Mouse (Mus musculus) midbrain, embryonic 16.5 days (tissue): ENCODE data around the gene Tmem269. TPM values are rescaled to one million over a fixed set of nuclear protein-coding genes. Genes with fewer than 3 reads are reported as not detected.

Source experiments
- ATAC-seq: fragments of 200-750 bp; cut with Nextera tagmentation; 2 replicates; pipeline ENCODE4 v1.8.0; 2017; ENCODE audit warnings: moderate TSS enrichment
- H3K27ac ChIP-seq: fragments of 300-500 bp; sonication (generic); 2 replicates; pipeline ENCODE4 v1.5.1; 2014; ENCODE audit warnings: mild to moderate bottlenecking, low read length, mixed read lengths
- H3K27me3 ChIP-seq: fragments of 300-500 bp; sonication (generic); 2 replicates; pipeline ENCODE4 v1.6.1; 2014; ENCODE audit warnings: low read depth, low read length, mixed read lengths; ENCODE audit not compliant: control insufficient read depth, insufficient read depth
- H3K36me3 ChIP-seq: fragments of 300-500 bp; sonication (generic); 2 replicates; pipeline ENCODE4 v1.6.1; 2014; ENCODE audit warnings: mild to moderate bottlenecking, low read length, moderate library complexity, mixed read lengths; ENCODE audit not compliant: control insufficient read depth, insufficient read depth
- H3K4me1 ChIP-seq: fragments of 300-500 bp; sonication (generic); 2 replicates; pipeline ENCODE4 v1.6.1; 2014; ENCODE audit warnings: mild to moderate bottlenecking, low read length, mixed read lengths; ENCODE audit not compliant: control insufficient read depth, insufficient read depth
- H3K4me2 ChIP-seq: fragments of 300-500 bp; sonication (generic); 2 replicates; pipeline ENCODE4 v1.6.1; 2014; ENCODE audit warnings: mild to moderate bottlenecking, low read length, mixed read lengths
- H3K4me3 ChIP-seq: fragments of 300-500 bp; sonication (generic); 2 replicates; pipeline ENCODE4 v1.5.1; 2014; ENCODE audit warnings: low read depth, mild to moderate bottlenecking, low read length, moderate library complexity, mixed read lengths
- H3K9ac ChIP-seq: fragments of 300-500 bp; sonication (generic); 2 replicates; pipeline ENCODE4 v1.6.1; 2014; ENCODE audit warnings: low read depth, low read length, mixed read lengths
- H3K9me3 ChIP-seq: fragments of 300-500 bp; sonication (generic); replicated peaks from 2 replicates; pipeline ENCODE4 v1.6.1; 2014; ENCODE audit warnings: mild to moderate bottlenecking, low read length, mixed read lengths; ENCODE audit not compliant: control insufficient read depth, poor library complexity, severe bottlenecking
- WGBS: fragments of 180-500 bp; shearing (Covaris S2); extraction: QIAGEN DNeasy Blood & Tissue Kit; methylation state at CpG from one replicate; pipeline ENCODE4 v1.1.7; 2014; 5-methylcytosine and 5-hydroxymethylcytosine counted together
- polyA plus RNA-seq: library from polyadenylated mRNA; unstranded; fragments of >200 nt; fragmentation: Nextera tagmentation; extraction: Ambion mirVana; gene quantifications from 2 replicates; pipeline ENCODE4 v1.2.1, GENCODE M21; 2015

Gene Tmem269
- polyA plus RNA-seq, 1 experiment from 2014 or later, result 0.44 TPM

GRCm38 (mm10) chr4:119178331-119178730 lies 39.7 kb downstream of the Tmem269 start:
- Histone ChIP-seq H3K27ac (no peak overlapping the region), H3K4me3 (no peak overlapping the region), H3K9ac (no peak overlapping the region), H3K27me3 (no peaks in the 10 kb centered on the region), H3K36me3 (no peaks in the 10 kb centered on the region), H3K4me1 (peaks cover 2% of the 10 kb centered on the region; the same call in 1 of the 2 replicates), H3K9me3 (no peaks in the 10 kb centered on the region), H3K4me2 (no peak overlapping the region)
- ATAC-seq, result no peak
- 79% methylated on average over 18 of the region's 18 CpGs for WGBS

- H3K9ac ChIP-seq, result no peak overlapping the region
- H3K36me3 ChIP-seq, result no peaks in the 10 kb centered on the region
- no peak overlapping the region for H3K27ac ChIP-seq
- WGBS, result 81% methylated on average over 5 of the region's 5 CpGs
- no peaks in the 10 kb centered on the region for H3K27me3 ChIP-seq
- H3K4me1 ChIP-seq, result peaks cover 8% of the 10 kb centered on the region
- H3K9me3 ChIP-seq, result no peaks in the 10 kb centered on the region
- H3K4me3 ChIP-seq, result no peak overlapping the region
- H3K4me2 ChIP-seq, result no peak overlapping the region
- no peak for ATAC-seq
Measured at GRCm38 (mm10) chr4:119177702-119178101, 40.3 kb downstream of the Tmem269 start.

GRCm38 (mm10) chr4:119173851-119174453 lies 44.1 kb downstream of the Tmem269 start, which contains the start of gene Zfp691:
Zfp691 (minus strand) TSS chr4:119174195.
- Histone ChIP-seq H3K27me3 (no peaks in the 10 kb centered on the region), H3K4me1 (peaks cover 16% of the 10 kb centered on the region), H3K9ac (peak within 1 kb of the TSS; percentile 80), H3K27ac (peak within 1 kb of the TSS; percentile 71), H3K36me3 (peaks cover 10% of the 10 kb centered on the region), H3K4me2 (peak within 1 kb of the TSS; percentile 87), H3K4me3 (peak within 1 kb of the TSS; percentile 75), H3K9me3 (no peaks in the 10 kb centered on the region)
- WGBS, result under 1% methylated on average over 38 of the region's 40 CpGs
- peak; percentile 100 for ATAC-seq

- WGBS, result 38% methylated on average over 18 of the region's 18 CpGs
- no peaks in the 10 kb centered on the region for H3K27me3 ChIP-seq
- H3K36me3 ChIP-seq, result peaks cover 12% of the 10 kb centered on the region
- peak overlapping the region; percentile 80 for H3K9ac ChIP-seq
- no peak for ATAC-seq
- peaks cover 16% of the 10 kb centered on the region for H3K4me1 ChIP-seq
- peak overlapping the region; percentile 75 for H3K4me3 ChIP-seq
- H3K9me3 ChIP-seq, result no peaks in the 10 kb centered on the region
- H3K4me2 ChIP-seq, result peak overlapping the region; percentile 87
- no peak overlapping the region; the same call in 1 of the 2 replicates for H3K27ac ChIP-seq
Measured at GRCm38 (mm10) chr4:119172919-119173650, 44.9 kb downstream of the Tmem269 start.

GRCm38 (mm10) chr4:119167663-119168062 lies 50.4 kb downstream of the Tmem269 start:
- no peak overlapping the region for H3K27ac ChIP-seq
- H3K4me3 ChIP-seq, result no peak overlapping the region
- peaks cover 12% of the 10 kb centered on the region for H3K36me3 ChIP-seq
- H3K4me2 ChIP-seq, result no peak overlapping the region
- H3K4me1 ChIP-seq, result peaks cover 8% of the 10 kb centered on the region
- no peaks in the 10 kb centered on the region for H3K9me3 ChIP-seq
- no peak overlapping the region for H3K9ac ChIP-seq
- 2% methylated on average over 4 of the region's 4 CpGs for WGBS
- ATAC-seq, result 0 out of 2 replicates have a peak, but pooled peaks have one; percentile 44
- H3K27me3 ChIP-seq, result no peaks in the 10 kb centered on the region

- peaks cover 5% of the 10 kb centered on the region; the same call in 1 of the 2 replicates for H3K4me1 ChIP-seq
- H3K9ac ChIP-seq, result no peak overlapping the region
- no peak overlapping the region for H3K4me2 ChIP-seq
- peaks cover 12% of the 10 kb centered on the region for H3K36me3 ChIP-seq
- no peak for ATAC-seq
- WGBS, result 92% methylated on average over 4 of the region's 4 CpGs
- no peaks in the 10 kb centered on the region for H3K9me3 ChIP-seq
- H3K4me3 ChIP-seq, result no peak overlapping the region
- no peak overlapping the region for H3K27ac ChIP-seq
- no peaks in the 10 kb centered on the region for H3K27me3 ChIP-seq
Measured at GRCm38 (mm10) chr4:119167068-119167467, 50.9 kb downstream of the Tmem269 start.

- H3K4me3 ChIP-seq, result no peak overlapping the region
- H3K9ac ChIP-seq, result no peak overlapping the region
- peaks cover 12% of the 10 kb centered on the region for H3K36me3 ChIP-seq
- no peak overlapping the region for H3K27ac ChIP-seq
- no peak for ATAC-seq
- WGBS, result 78% methylated on average over 7 of the region's 7 CpGs
- H3K4me2 ChIP-seq, result no peak overlapping the region
- H3K27me3 ChIP-seq, result no peaks in the 10 kb centered on the region
- no peaks in the 10 kb centered on the region for H3K9me3 ChIP-seq
- no peaks in the 10 kb centered on the region for H3K4me1 ChIP-seq
Measured at GRCm38 (mm10) chr4:119165916-119166315, 52.1 kb downstream of the Tmem269 start.

GRCm38 (mm10) chr4:119162990-119163389 lies 55.0 kb downstream of the Tmem269 start:
- H3K36me3 ChIP-seq, result no peaks in the 10 kb centered on the region
- no peak overlapping the region for H3K27ac ChIP-seq
- H3K27me3 ChIP-seq, result no peaks in the 10 kb centered on the region
- WGBS, result 64% methylated on average over 4 of the region's 4 CpGs
- no peaks in the 10 kb centered on the region for H3K4me1 ChIP-seq
- ATAC-seq, result no peak
- H3K9ac ChIP-seq, result no peak overlapping the region
- H3K4me3 ChIP-seq, result no peak overlapping the region
- H3K4me2 ChIP-seq, result no peak overlapping the region
- no peaks in the 10 kb centered on the region for H3K9me3 ChIP-seq

- H3K9me3 ChIP-seq, result no peaks in the 10 kb centered on the region
- no peak overlapping the region for H3K27ac ChIP-seq
- no peaks in the 10 kb centered on the region for H3K27me3 ChIP-seq
- no peak overlapping the region for H3K4me2 ChIP-seq
- H3K4me1 ChIP-seq, result no peaks in the 10 kb centered on the region
- ATAC-seq, result no peak
- WGBS, result 73% methylated on average over 3 of the region's 3 CpGs
- H3K4me3 ChIP-seq, result no peak overlapping the region
- H3K9ac ChIP-seq, result no peak overlapping the region
- H3K36me3 ChIP-seq, result no peaks in the 10 kb centered on the region
Measured at GRCm38 (mm10) chr4:119161358-119161757, 56.7 kb downstream of the Tmem269 start.
